Mouse (Mus musculus): ENCODE data around the gene Ggta1. TPM values are rescaled to one million over a fixed set of nuclear protein-coding genes. Genes with fewer than 3 reads are reported as not detected.
A peak's percentile ranks its signal among the peaks of the same experiment; 100 is the strongest.

Gene Ggta1
- polyA plus RNA-seq, 2 experiments: 6.3 to 7.6 TPM

GRCm38 (mm10) chr2:35440480-35440879 is 22.6 kb downstream of the Ggta1 start:
- H3K36me3 ChIP-seq (replicated peaks; ENCODE audit: control insufficient read depth, insufficient read depth, low read depth): no peaks in the 10 kb centered on the region
- TF ChIP-seq CTCF (IDR thresholded peaks at IDR 0.05; ENCODE audit: low read depth): no peak
- no peak for TF ChIP-seq EP300 (IDR thresholded peaks at IDR 0.05; ENCODE audit: low read depth)
- no peak overlapping the region for H3K9ac ChIP-seq (replicated peaks)
- no peak overlapping the region for H3K4me3 ChIP-seq (ENCODE audit: insufficient read depth in 1 of 2, low read depth in 2 of 2, low read length in 2 of 2)
- H3K4me1 ChIP-seq (replicated peaks; ENCODE audit: control insufficient read depth in 2 of 2, insufficient read depth in 2 of 2, low read length in 1 of 2): peaks cover 0 to 17% of the 10 kb centered on the region in 2 experiments; a peak in 2 of 4 replicates
- no peaks in the 10 kb centered on the region for H3K9me3 ChIP-seq (ENCODE audit: control insufficient read depth, low read length)
- no peak overlapping the region for H3K4me2 ChIP-seq (ENCODE audit: low read depth)
- DNase-seq (ENCODE audit: low read depth in 3 of 3, low spot score in 3 of 3) (no peak), ATAC-seq (ENCODE audit: insufficient read depth) (no peak)
- no peaks in the 10 kb centered on the region for H3K27me3 ChIP-seq (ENCODE audit: control insufficient read depth, insufficient read depth, low read length)
- WGBS (ENCODE audit: insufficient replicate concordance): 82% methylated on average over 3 of the region's 3 CpGs
- no peak overlapping the region for H3K27ac ChIP-seq

- Histone ChIP-seq H3K4me2 (ENCODE audit: low read depth) (no peak overlapping the region), H3K27ac (no peak overlapping the region), H3K9ac (replicated peaks) (no peak overlapping the region), H3K36me3 (replicated peaks; ENCODE audit: control insufficient read depth, insufficient read depth, low read depth) (no peaks in the 10 kb centered on the region), H3K27me3 (ENCODE audit: control insufficient read depth, insufficient read depth, low read length) (no peaks in the 10 kb centered on the region), H3K4me3 (ENCODE audit: insufficient read depth in 1 of 2, low read depth in 2 of 2, low read length in 2 of 2) (no peak overlapping the region), H3K9me3 (ENCODE audit: control insufficient read depth, low read length) (no peaks in the 10 kb centered on the region), H3K4me1 (replicated peaks; ENCODE audit: control insufficient read depth in 2 of 2, insufficient read depth in 2 of 2, low read length in 1 of 2) (peaks cover 0 to 9% of the 10 kb centered on the region in 2 experiments; a peak in 2 of 4 replicates)
- 74% methylated on average over 2 of the region's 2 CpGs for WGBS (ENCODE audit: insufficient replicate concordance)
- DNase-seq (ENCODE audit: low read depth in 3 of 3, low spot score in 3 of 3) (no peak), ATAC-seq (ENCODE audit: insufficient read depth) (no peak)
- TF ChIP-seq EP300 (IDR thresholded peaks at IDR 0.05; ENCODE audit: low read depth): no peak
- no peak for TF ChIP-seq CTCF (IDR thresholded peaks at IDR 0.05; ENCODE audit: low read depth)
These were observed 25.2 kb downstream of the Ggta1 start for GRCm38 (mm10) chr2:35437796-35438195.

- TF ChIP-seq CTCF (IDR thresholded peaks at IDR 0.05; ENCODE audit: low read depth) (no peak), EP300 (IDR thresholded peaks at IDR 0.05; ENCODE audit: low read depth) (no peak)
- Histone ChIP-seq H3K4me1 (replicated peaks; ENCODE audit: control insufficient read depth in 2 of 2, insufficient read depth in 2 of 2, low read length in 1 of 2) (peaks cover 0 to 14% of the 10 kb centered on the region in 2 experiments; a peak in 2 of 4 replicates), H3K36me3 (replicated peaks; ENCODE audit: control insufficient read depth, insufficient read depth, low read depth) (no peaks in the 10 kb centered on the region), H3K27ac (no peak overlapping the region), H3K9ac (replicated peaks) (no peak overlapping the region), H3K27me3 (ENCODE audit: control insufficient read depth, insufficient read depth, low read length) (no peaks in the 10 kb centered on the region), H3K4me3 (ENCODE audit: insufficient read depth in 1 of 2, low read depth in 2 of 2, low read length in 2 of 2) (no peak overlapping the region), H3K4me2 (ENCODE audit: low read depth) (no peak overlapping the region), H3K9me3 (ENCODE audit: control insufficient read depth, low read length) (no peaks in the 10 kb centered on the region)
- WGBS (ENCODE audit: insufficient replicate concordance): 78% methylated on average over 6 of the region's 6 CpGs
- ATAC-seq (ENCODE audit: insufficient read depth) (no peak), DNase-seq (ENCODE audit: low read depth in 3 of 3, low spot score in 3 of 3) (no peak)
These were observed 28.4 kb downstream of the Ggta1 start for GRCm38 (mm10) chr2:35434576-35435123.

GRCm38 (mm10) chr2:35433428-35433827 is 29.6 kb downstream of the Ggta1 start:
- no peak overlapping the region for H3K9ac ChIP-seq (replicated peaks)
- H3K4me2 ChIP-seq (ENCODE audit: low read depth): no peak overlapping the region
- H3K4me3 ChIP-seq (ENCODE audit: insufficient read depth in 1 of 2, low read depth in 2 of 2, low read length in 2 of 2): no peak overlapping the region
- no peak for DNase-seq (ENCODE audit: low read depth in 3 of 3, low spot score in 3 of 3)
- no peaks in the 10 kb centered on the region for H3K27me3 ChIP-seq (ENCODE audit: control insufficient read depth, insufficient read depth, low read length)
- peaks cover 0 to 14% of the 10 kb centered on the region in 2 experiments; a peak in 2 of 4 replicates for H3K4me1 ChIP-seq (replicated peaks; ENCODE audit: control insufficient read depth in 2 of 2, insufficient read depth in 2 of 2, low read length in 1 of 2)
- WGBS (ENCODE audit: insufficient replicate concordance): 56% methylated on average over 4 of the region's 4 CpGs
- no peak overlapping the region for H3K27ac ChIP-seq
- no peak for TF ChIP-seq CTCF (IDR thresholded peaks at IDR 0.05; ENCODE audit: low read depth)
- TF ChIP-seq EP300 (IDR thresholded peaks at IDR 0.05; ENCODE audit: low read depth): no peak
- no peaks in the 10 kb centered on the region for H3K36me3 ChIP-seq (replicated peaks; ENCODE audit: control insufficient read depth, insufficient read depth, low read depth)
- no peaks in the 10 kb centered on the region for H3K9me3 ChIP-seq (ENCODE audit: control insufficient read depth, low read length)
- 0 out of 2 replicates have a peak, but pooled peaks have one; percentile 28 for ATAC-seq (ENCODE audit: insufficient read depth)

GRCm38 (mm10) chr2:35432472-35432871 is 30.6 kb downstream of the Ggta1 start:
- H3K36me3 ChIP-seq (replicated peaks; ENCODE audit: control insufficient read depth, insufficient read depth, low read depth): no peaks in the 10 kb centered on the region
- peaks cover 0 to 15% of the 10 kb centered on the region in 2 experiments; a peak in 2 of 4 replicates for H3K4me1 ChIP-seq (replicated peaks; ENCODE audit: control insufficient read depth in 2 of 2, insufficient read depth in 2 of 2, low read length in 1 of 2)
- ATAC-seq (ENCODE audit: insufficient read depth) (no peak), DNase-seq (ENCODE audit: low read depth in 3 of 3, low spot score in 3 of 3) (no peak)
- H3K27ac ChIP-seq: no peak overlapping the region
- TF ChIP-seq CTCF (IDR thresholded peaks at IDR 0.05; ENCODE audit: low read depth) (no peak), EP300 (IDR thresholded peaks at IDR 0.05; ENCODE audit: low read depth) (no peak)
- 32% methylated on average over 7 of the region's 7 CpGs for WGBS (ENCODE audit: insufficient replicate concordance)
- H3K4me3 ChIP-seq (ENCODE audit: insufficient read depth in 1 of 2, low read depth in 2 of 2, low read length in 2 of 2): no peak overlapping the region
- no peak overlapping the region for H3K4me2 ChIP-seq (ENCODE audit: low read depth)
- no peaks in the 10 kb centered on the region for H3K9me3 ChIP-seq (ENCODE audit: control insufficient read depth, low read length)
- no peaks in the 10 kb centered on the region for H3K27me3 ChIP-seq (ENCODE audit: control insufficient read depth, insufficient read depth, low read length)
- H3K9ac ChIP-seq (replicated peaks): no peak overlapping the region
